Mouse (Mus musculus): ENCODE measurements around the gene Trip10. TPM values are rescaled to one million over a fixed set of nuclear protein-coding genes. Genes with fewer than 3 reads are reported as not detected.

Trip10 gene
- polyA plus RNA-seq, 1 experiment from 2014 or later: 32.5 TPM

- Histone ChIP-seq H3K36me3 (ENCODE audit: control insufficient read depth, insufficient read depth, low read length) (no peaks in the 10 kb centered on the region), H3K9ac (ENCODE audit: low read length) (no peak overlapping the region), H3K4me2 (ENCODE audit: low read depth, low read length, severe bottlenecking) (no peak overlapping the region), H3K27me3 (ENCODE audit: control insufficient read depth, insufficient read depth, low read length) (no peaks in the 10 kb centered on the region), H3K27ac (ENCODE audit: low read depth, low read length) (no peak overlapping the region), H3K4me3 (ENCODE audit: low read depth, low read length) (no peak overlapping the region), H3K9me3 (ENCODE audit: control insufficient read depth, low read length) (no peaks in the 10 kb centered on the region; the same call in 1 of the 2 replicates), H3K4me1 (replicated peaks; ENCODE audit: control insufficient read depth, insufficient read depth, low read length) (no peaks in the 10 kb centered on the region)
- WGBS: 84% methylated on average over 8 of the region's 8 CpGs
- DNase-seq (ENCODE audit: low spot score) (no peak), ATAC-seq (replicated peaks; ENCODE audit: low FRiP score) (no peak)
These were observed 37.6 kb downstream of the Trip10 start for GRCm38 (mm10) chr17:57286718-57287355.

GRCm38 (mm10) chr17:57289252-57289651 is 40.0 kb downstream of the Trip10 start:
- Histone ChIP-seq H3K4me2 (ENCODE audit: low read depth, low read length, severe bottlenecking) (no peak overlapping the region), H3K9ac (ENCODE audit: low read length) (no peak overlapping the region), H3K27me3 (ENCODE audit: control insufficient read depth, insufficient read depth, low read length) (no peaks in the 10 kb centered on the region), H3K36me3 (ENCODE audit: control insufficient read depth, insufficient read depth, low read length) (no peaks in the 10 kb centered on the region), H3K9me3 (ENCODE audit: control insufficient read depth, low read length) (no peaks in the 10 kb centered on the region; the same call in 1 of the 2 replicates), H3K4me1 (replicated peaks; ENCODE audit: control insufficient read depth, insufficient read depth, low read length) (no peaks in the 10 kb centered on the region), H3K27ac (ENCODE audit: low read depth, low read length) (no peak overlapping the region), H3K4me3 (ENCODE audit: low read depth, low read length) (no peak overlapping the region)
- no peak for ATAC-seq (replicated peaks; ENCODE audit: low FRiP score)
- 85% methylated on average over 5 of the region's 5 CpGs for WGBS
- no peak for DNase-seq (ENCODE audit: low spot score)

GRCm38 (mm10) chr17:57290001-57290670 is 40.9 kb downstream of the Trip10 start:
- no peaks in the 10 kb centered on the region for H3K27me3 ChIP-seq (ENCODE audit: control insufficient read depth, insufficient read depth, low read length)
- H3K36me3 ChIP-seq (ENCODE audit: control insufficient read depth, insufficient read depth, low read length): no peaks in the 10 kb centered on the region
- no peak overlapping the region for H3K4me2 ChIP-seq (ENCODE audit: low read depth, low read length, severe bottlenecking)
- no peak overlapping the region for H3K9ac ChIP-seq (ENCODE audit: low read length)
- no peaks in the 10 kb centered on the region for H3K4me1 ChIP-seq (replicated peaks; ENCODE audit: control insufficient read depth, insufficient read depth, low read length)
- no peak for ATAC-seq (replicated peaks; ENCODE audit: low FRiP score)
- no peaks in the 10 kb centered on the region; the same call in 1 of the 2 replicates for H3K9me3 ChIP-seq (ENCODE audit: control insufficient read depth, low read length)
- WGBS: 88% methylated on average over 9 of the region's 9 CpGs
- no peak for DNase-seq (ENCODE audit: low spot score)
- no peak overlapping the region for H3K4me3 ChIP-seq (ENCODE audit: low read depth, low read length)
- H3K27ac ChIP-seq (ENCODE audit: low read depth, low read length): no peak overlapping the region

- Histone ChIP-seq H3K4me3 (ENCODE audit: low read depth, low read length) (no peak overlapping the region), H3K9me3 (ENCODE audit: control insufficient read depth, low read length) (no peaks in the 10 kb centered on the region; the same call in 1 of the 2 replicates), H3K27ac (ENCODE audit: low read depth, low read length) (no peak overlapping the region), H3K9ac (ENCODE audit: low read length) (no peak overlapping the region), H3K36me3 (ENCODE audit: control insufficient read depth, insufficient read depth, low read length) (no peaks in the 10 kb centered on the region), H3K27me3 (ENCODE audit: control insufficient read depth, insufficient read depth, low read length) (no peaks in the 10 kb centered on the region), H3K4me2 (ENCODE audit: low read depth, low read length, severe bottlenecking) (no peak overlapping the region), H3K4me1 (replicated peaks; ENCODE audit: control insufficient read depth, insufficient read depth, low read length) (no peaks in the 10 kb centered on the region)
- WGBS: 85% methylated on average over 7 of the region's 7 CpGs
- no peak for ATAC-seq (replicated peaks; ENCODE audit: low FRiP score)
- DNase-seq (ENCODE audit: low spot score): no peak
These were observed 41.4 kb downstream of the Trip10 start for GRCm38 (mm10) chr17:57290671-57291055.

GRCm38 (mm10) chr17:57292302-57292701 is 43.0 kb downstream of the Trip10 start:
- Histone ChIP-seq H3K36me3 (ENCODE audit: control insufficient read depth, insufficient read depth, low read length) (no peaks in the 10 kb centered on the region), H3K9me3 (ENCODE audit: control insufficient read depth, low read length) (no peaks in the 10 kb centered on the region; the same call in 1 of the 2 replicates), H3K4me1 (replicated peaks; ENCODE audit: control insufficient read depth, insufficient read depth, low read length) (no peaks in the 10 kb centered on the region), H3K27ac (ENCODE audit: low read depth, low read length) (no peak overlapping the region), H3K4me2 (ENCODE audit: low read depth, low read length, severe bottlenecking) (no peak overlapping the region), H3K27me3 (ENCODE audit: control insufficient read depth, insufficient read depth, low read length) (no peaks in the 10 kb centered on the region), H3K4me3 (ENCODE audit: low read depth, low read length) (no peak overlapping the region), H3K9ac (ENCODE audit: low read length) (no peak overlapping the region)
- 86% methylated on average over 2 of the region's 2 CpGs for WGBS
- ATAC-seq (replicated peaks; ENCODE audit: low FRiP score) (no peak), DNase-seq (ENCODE audit: low spot score) (no peak)

GRCm38 (mm10) chr17:57292968-57293367 is 43.7 kb downstream of the Trip10 start:
- DNase-seq (ENCODE audit: low spot score): no peak
- H3K27ac ChIP-seq (ENCODE audit: low read depth, low read length): no peak overlapping the region
- H3K4me3 ChIP-seq (ENCODE audit: low read depth, low read length): no peak overlapping the region
- no peaks in the 10 kb centered on the region for H3K36me3 ChIP-seq (ENCODE audit: control insufficient read depth, insufficient read depth, low read length)
- no peak overlapping the region for H3K9ac ChIP-seq (ENCODE audit: low read length)
- no peak overlapping the region for H3K4me2 ChIP-seq (ENCODE audit: low read depth, low read length, severe bottlenecking)
- no peaks in the 10 kb centered on the region for H3K4me1 ChIP-seq (replicated peaks; ENCODE audit: control insufficient read depth, insufficient read depth, low read length)
- 95% methylated on average over 9 of the region's 9 CpGs for WGBS
- H3K9me3 ChIP-seq (ENCODE audit: control insufficient read depth, low read length): no peaks in the 10 kb centered on the region; the same call in 1 of the 2 replicates
- no peak for ATAC-seq (replicated peaks; ENCODE audit: low FRiP score)
- no peaks in the 10 kb centered on the region for H3K27me3 ChIP-seq (ENCODE audit: control insufficient read depth, insufficient read depth, low read length)

- no peaks in the 10 kb centered on the region for H3K36me3 ChIP-seq (ENCODE audit: control insufficient read depth, insufficient read depth, low read length)
- H3K4me2 ChIP-seq (ENCODE audit: low read depth, low read length, severe bottlenecking): no peak overlapping the region
- no peak overlapping the region for H3K27ac ChIP-seq (ENCODE audit: low read depth, low read length)
- no peaks in the 10 kb centered on the region for H3K9me3 ChIP-seq (ENCODE audit: control insufficient read depth, low read length)
- H3K4me1 ChIP-seq (replicated peaks; ENCODE audit: control insufficient read depth, insufficient read depth, low read length): no peaks in the 10 kb centered on the region
- no peak for DNase-seq (ENCODE audit: low spot score)
- no peak overlapping the region for H3K9ac ChIP-seq (ENCODE audit: low read length)
- H3K27me3 ChIP-seq (ENCODE audit: control insufficient read depth, insufficient read depth, low read length): no peaks in the 10 kb centered on the region
- 93% methylated on average over 9 of the region's 9 CpGs for WGBS
- H3K4me3 ChIP-seq (ENCODE audit: low read depth, low read length): no peak overlapping the region
- ATAC-seq (replicated peaks; ENCODE audit: low FRiP score): no peak
These were observed 46.7 kb downstream of the Trip10 start for GRCm38 (mm10) chr17:57295935-57296334.

- H3K9me3 ChIP-seq (ENCODE audit: control insufficient read depth, low read length): no peaks in the 10 kb centered on the region
- H3K4me1 ChIP-seq (replicated peaks; ENCODE audit: control insufficient read depth, insufficient read depth, low read length): no peaks in the 10 kb centered on the region
- H3K27ac ChIP-seq (ENCODE audit: low read depth, low read length): no peak overlapping the region
- no peak overlapping the region for H3K9ac ChIP-seq (ENCODE audit: low read length)
- 91% methylated on average over 12 of the region's 12 CpGs for WGBS
- ATAC-seq (replicated peaks; ENCODE audit: low FRiP score) (no peak), DNase-seq (ENCODE audit: low spot score) (no peak)
- no peaks in the 10 kb centered on the region for H3K27me3 ChIP-seq (ENCODE audit: control insufficient read depth, insufficient read depth, low read length)
- no peak overlapping the region for H3K4me3 ChIP-seq (ENCODE audit: low read depth, low read length)
- H3K4me2 ChIP-seq (ENCODE audit: low read depth, low read length, severe bottlenecking): no peak overlapping the region
- H3K36me3 ChIP-seq (ENCODE audit: control insufficient read depth, insufficient read depth, low read length): no peaks in the 10 kb centered on the region
These were observed 47.8 kb downstream of the Trip10 start for GRCm38 (mm10) chr17:57297040-57297439.

GRCm38 (mm10) chr17:57305593-57305992 is 56.3 kb downstream of the Trip10 start:
- H3K4me3 ChIP-seq (ENCODE audit: low read depth, low read length): no peak overlapping the region
- H3K9me3 ChIP-seq (ENCODE audit: control insufficient read depth, low read length): no peaks in the 10 kb centered on the region
- no peak overlapping the region for H3K9ac ChIP-seq (ENCODE audit: low read length)
- H3K4me1 ChIP-seq (replicated peaks; ENCODE audit: control insufficient read depth, insufficient read depth, low read length): no peaks in the 10 kb centered on the region
- H3K27me3 ChIP-seq (ENCODE audit: control insufficient read depth, insufficient read depth, low read length): no peaks in the 10 kb centered on the region
- 71% methylated on average over 4 of the region's 4 CpGs for WGBS
- no peaks in the 10 kb centered on the region for H3K36me3 ChIP-seq (ENCODE audit: control insufficient read depth, insufficient read depth, low read length)
- ATAC-seq (replicated peaks; ENCODE audit: low FRiP score) (no peak), DNase-seq (ENCODE audit: low spot score) (no peak)
- H3K4me2 ChIP-seq (ENCODE audit: low read depth, low read length, severe bottlenecking): no peak overlapping the region
- no peak overlapping the region for H3K27ac ChIP-seq (ENCODE audit: low read depth, low read length)

Measured in forebrain, embryonic 11.5 days (tissue).